Mouse (Mus musculus): ENCODE data around the gene Dnmt1.

Gene Dnmt1

DNA sequence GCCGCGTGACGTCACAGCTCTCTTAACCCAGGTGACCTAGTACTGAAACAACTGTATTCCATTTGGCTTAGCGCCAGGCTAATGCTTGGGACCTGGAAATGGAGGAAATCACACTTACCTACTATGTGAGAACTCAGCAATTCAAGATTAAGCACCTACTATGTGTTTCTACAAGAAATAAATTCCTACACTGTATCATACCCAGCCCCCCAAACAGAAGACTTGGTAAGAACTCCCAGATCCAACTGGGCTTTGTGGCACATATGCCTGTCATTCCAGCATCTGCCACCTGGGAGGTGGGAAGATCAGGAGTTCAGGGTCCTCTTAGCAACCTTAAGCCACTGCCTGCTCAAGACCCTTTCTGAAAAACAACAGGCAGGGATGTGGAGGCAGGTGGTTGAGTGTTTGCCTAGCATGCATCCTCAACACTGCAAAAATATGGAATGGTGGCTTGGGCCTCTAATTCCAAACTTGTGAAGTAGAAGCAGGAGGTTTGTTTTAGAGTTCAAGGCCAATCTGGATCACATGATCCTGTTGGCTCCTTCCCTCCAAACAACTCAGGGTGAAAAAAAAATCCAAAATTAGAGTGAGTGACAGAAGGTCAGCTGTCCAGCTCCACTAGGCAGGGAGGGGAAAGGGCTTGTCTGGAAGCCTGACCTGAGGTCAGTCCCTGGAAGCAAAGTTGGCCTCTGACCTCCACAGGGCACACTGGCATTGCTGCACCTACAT, 17.4 kb upstream of the Dnmt1 start:
- DNase-seq (ENCODE audit: low read depth): no peak

DNA sequence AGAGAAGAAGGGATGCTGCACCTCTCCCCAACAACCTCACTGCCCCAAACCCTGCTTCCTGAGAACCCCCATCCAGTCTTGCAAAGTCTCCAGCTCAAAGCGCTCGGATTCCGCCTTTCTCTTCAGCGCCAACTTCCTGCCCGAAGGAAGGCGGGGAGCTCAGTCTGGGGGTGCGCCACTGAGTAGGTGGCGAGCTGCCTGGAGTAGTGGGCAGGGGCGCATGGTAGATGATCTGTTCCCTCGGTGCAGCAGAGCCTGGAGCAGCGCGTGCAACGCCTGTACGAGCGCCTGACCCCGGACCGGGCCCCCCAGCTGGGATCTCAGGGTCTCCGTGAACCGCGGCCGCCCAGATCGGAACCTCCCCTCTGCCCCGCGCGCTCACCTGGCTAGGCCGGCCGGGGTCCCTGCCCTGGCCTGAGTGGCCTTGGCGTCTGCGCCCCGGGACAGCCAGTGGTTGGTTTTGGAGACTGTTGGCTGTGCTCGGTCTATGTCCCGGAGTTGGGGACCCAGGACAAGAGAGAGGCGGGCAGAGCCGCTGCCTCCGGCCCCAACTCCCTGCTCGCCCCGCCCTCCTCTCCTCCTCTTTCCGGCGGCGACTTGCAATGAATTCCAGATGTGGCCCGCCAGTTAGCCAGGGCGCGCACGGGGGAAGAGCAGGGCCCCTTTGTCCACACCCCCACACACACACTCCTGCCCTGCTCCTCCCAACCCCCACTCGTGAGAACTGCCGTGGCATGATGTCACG, 16.7 kb upstream of the Dnmt1 start, which contains the start of gene S1pr2:
S1pr2 (minus strand) TSS at position 566 of the 745 bp plus-strand sequence.
- DNase-seq (ENCODE audit: low read depth): peak; percentile 74

DNA sequence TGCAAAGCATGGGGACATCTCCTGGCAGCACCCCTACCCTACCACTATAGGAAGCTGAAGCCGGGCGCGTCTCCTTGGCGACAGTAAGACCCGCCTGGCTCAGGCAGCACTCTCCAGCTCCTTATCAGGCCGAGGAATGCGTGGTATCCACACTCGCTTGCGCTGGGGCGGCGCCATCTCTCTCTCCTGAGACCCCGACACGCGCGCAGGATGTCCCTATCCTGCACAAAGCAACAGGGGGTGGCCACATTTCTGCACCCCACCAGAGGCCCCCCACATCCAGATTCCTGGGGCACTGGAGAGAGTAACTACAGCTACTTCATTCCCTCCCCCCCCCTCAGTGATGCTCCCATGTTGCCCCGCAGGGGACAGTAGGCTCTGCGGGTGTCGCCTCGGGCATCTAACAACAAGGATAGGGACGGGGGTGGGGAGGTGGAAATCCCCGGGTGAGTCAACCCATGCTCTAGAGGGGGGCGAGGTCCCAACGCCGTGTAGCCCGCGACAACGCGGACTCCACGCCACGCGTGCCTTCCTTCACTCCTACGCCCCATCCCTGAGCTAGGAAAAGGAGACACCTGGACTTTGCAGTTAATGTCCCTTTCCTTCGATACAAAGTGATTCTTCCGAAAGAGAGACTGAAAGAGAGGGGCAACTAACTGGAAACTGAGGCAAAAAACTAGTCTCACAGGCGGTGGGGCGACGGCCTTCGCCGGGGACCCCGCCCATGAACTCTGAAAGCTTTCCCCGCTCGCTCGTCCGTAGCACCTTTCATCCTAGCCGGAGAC, 15.9 kb upstream of the Dnmt1 start:
- no peak for DNase-seq (ENCODE audit: low read depth)

DNA sequence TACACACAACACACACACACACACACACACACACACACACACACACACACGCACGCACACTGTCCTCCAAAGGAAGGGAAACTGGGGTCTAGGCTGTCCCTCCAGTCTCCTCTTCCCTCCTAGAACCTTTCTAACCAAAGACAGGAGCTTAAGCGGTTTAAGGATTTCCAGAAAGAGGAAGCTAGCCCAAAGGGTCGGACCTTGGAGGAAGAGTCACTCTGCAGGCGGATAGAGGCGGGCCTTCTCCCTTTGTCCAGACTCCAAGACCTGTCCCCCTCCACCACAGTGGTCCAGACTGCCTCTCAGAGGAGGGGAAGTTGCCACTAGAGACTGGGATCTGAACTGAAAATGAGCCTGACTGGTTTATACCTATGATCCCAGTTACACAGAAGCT, 14.0 kb upstream of the Dnmt1 start:
- DNase-seq (ENCODE audit: low read depth): no peak

GRCm38 (mm10) chr9:20973001-20973681, 13.5 kb upstream of the Dnmt1 start:
- DNase-seq (ENCODE audit: low read depth): no peak

- DNase-seq (ENCODE audit: low read depth): peak; percentile 89
Measured at GRCm38 (mm10) chr9:20972141-20972992, 12.7 kb upstream of the Dnmt1 start.

DNA sequence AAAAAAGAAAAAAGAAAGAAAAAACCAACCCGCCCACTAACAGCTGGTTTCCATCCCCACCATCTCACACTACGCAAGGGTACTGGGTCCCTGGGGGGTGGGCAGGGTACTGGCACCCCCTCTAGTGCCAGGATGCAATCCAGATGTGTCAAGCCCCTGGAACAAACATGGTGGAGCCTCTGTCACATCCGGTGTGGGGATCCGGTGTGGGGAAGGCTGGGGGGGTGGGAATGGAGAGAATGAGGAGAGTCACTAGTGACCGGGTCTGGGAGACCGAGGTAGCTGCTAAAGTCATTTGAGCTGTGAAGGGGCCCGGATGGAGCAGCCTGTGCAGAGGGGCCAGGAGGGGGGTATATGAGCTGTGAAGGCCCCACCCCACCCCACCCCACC, 12.1 kb upstream of the Dnmt1 start:
- DNase-seq (ENCODE audit: low read depth): peak; percentile 68

DNA sequence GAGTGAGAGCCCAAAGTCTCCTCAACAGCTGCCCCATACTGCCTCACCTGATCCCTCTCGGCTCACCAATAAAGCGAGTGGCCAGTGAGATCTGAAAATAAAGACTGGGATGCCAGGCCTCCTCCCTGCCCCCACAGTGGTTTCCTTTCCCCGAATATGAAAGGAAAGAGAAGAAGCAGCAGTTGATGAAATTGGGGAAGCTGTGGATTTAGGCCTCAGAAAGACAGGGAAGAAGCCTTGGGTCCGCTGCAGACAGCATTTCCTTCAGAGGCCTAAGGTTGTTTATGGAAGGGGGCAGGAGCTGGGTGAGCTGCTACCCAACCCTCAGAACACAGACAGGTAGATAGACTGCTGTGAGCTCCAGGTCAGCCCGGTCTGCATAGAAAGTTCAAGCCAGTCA, 7.1 kb upstream of the Dnmt1 start:
- DNase-seq (ENCODE audit: low read depth): no peak

DNA sequence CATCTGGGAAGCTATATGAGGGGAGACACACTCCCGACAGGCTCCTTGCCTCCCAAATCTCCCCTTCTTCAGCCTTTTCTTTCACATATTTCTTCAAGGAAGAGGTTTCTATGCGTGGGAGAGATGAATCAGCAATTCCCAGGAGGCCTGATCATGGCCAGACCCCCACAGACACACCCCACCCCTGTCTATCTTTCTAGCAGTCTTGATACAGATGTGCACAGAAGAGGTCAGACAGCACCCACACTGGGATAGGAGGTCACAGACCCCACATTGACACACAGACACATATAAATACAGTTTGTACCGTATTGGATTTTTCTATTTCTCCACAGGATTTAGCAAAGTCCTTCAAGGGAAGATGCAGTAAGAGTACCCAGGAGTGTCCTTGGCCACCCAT, 6.3 kb upstream of the Dnmt1 start:
- no peak for DNase-seq (ENCODE audit: low read depth)

GRCm38 (mm10) chr9:20965606-20966005, 5.9 kb upstream of the Dnmt1 start:
- DNase-seq (ENCODE audit: low read depth): no peak

- no peak for DNase-seq (ENCODE audit: low read depth)
Measured at GRCm38 (mm10) chr9:20961557-20961956, 1.9 kb upstream of the Dnmt1 start.

DNA sequence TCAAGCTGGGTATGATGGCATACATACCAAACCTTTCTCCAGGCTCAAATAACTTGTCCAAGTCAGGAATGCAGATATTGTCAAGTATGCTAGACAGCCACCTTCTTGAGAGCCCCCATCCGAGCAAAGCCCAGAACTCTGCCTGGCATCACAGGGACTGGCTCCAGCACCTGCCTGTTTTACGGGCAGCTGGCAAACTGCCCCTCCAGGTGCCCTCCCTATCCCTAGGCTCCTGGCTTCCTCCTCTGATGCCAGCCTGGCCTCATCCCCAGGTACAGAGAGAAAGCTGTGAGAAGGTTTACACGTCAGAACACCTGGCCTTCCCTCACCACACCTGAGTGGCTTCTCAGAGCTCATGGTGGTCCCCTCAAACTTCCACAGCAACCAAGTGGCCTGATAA, 2.7 kb downstream of the Dnmt1 start:
- no peak for DNase-seq (ENCODE audit: low read depth)

DNA sequence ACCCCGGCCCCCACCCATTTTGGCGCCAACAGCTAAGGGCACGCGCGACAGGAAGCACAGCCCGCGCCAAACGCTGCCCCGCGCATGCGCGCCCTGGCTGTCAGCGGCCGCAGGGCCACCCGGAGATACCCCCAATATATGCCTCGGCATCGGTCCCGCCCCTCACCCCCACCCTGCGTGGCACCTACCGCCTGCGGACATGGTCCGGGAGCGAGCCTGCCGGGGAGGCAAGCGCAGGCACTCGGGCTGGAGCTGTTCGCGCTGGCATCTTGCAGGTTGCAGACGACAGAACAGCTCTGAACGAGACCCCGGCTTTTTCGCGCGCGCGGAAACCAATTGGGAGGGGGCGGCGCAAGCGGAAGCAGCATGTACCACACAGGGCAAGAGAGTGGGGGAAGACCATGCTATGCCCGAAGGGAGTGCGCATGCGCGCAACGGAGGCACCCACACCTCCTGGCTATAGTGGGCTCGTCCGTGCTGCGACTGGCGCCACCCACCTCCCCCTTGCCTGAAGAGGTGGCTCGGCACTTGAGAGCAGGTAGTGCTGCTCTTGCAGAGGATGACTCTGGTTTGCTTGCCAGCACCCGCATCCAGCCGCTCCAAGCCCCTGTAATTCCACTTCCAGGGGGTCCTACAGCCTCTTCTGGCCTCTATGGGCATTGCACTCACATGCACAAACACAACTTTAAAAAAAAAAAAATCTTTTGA, 7.0 kb downstream of the Dnmt1 start:
- peak; percentile 74 for DNase-seq (ENCODE audit: low read depth)

- DNase-seq (ENCODE audit: low read depth): no peak
Measured at GRCm38 (mm10) chr9:20951966-20952519, 7.6 kb downstream of the Dnmt1 start.

DNA sequence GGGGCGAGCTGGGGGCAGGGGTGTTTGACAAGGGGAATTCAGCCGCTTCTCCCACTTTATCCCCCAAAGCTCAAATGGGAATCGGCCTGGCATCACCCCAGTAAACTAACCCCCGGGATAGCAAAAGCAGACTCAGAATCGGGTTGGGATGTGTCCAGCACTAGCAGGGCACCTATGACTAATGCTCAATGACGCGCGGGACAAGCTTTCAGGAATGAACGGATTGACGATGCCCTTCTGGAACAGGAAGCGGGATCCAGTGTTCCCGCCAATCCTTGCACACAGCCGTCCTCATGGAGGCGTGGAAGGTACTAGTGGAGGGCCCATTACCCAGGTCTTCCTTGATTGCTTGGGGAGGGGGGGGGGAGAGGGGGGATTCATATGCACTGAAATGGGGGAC, 8.2 kb downstream of the Dnmt1 start:
- DNase-seq (ENCODE audit: low read depth): peak; percentile 67

DNA sequence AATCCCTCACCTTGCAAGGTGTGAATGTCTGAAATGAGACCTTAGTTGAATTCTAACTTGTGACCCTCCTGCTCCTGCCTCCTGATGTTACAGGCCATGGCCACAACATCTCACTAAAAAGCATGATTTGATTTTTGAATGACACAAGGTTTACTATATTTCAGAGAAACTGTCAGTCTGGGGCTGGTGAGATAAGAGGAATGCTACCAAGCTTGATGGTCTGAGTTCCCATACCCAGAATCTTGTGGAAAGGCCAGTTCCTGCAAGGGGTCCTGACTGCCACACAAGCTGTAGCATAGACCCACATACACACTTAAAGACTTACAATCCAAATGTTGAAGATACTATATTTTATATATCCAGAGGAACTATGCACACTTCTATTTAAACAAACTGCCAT, 9.3 kb downstream of the Dnmt1 start:
- no peak for DNase-seq (ENCODE audit: low read depth)

- DNase-seq (ENCODE audit: low read depth): no peak
Measured at GRCm38 (mm10) chr9:20946066-20946880, 13.4 kb downstream of the Dnmt1 start.

- peak; percentile 68 for DNase-seq (ENCODE audit: low read depth)
Measured at GRCm38 (mm10) chr9:20944697-20945370, 14.9 kb downstream of the Dnmt1 start.

- DNase-seq (ENCODE audit: low read depth): no peak
Measured at GRCm38 (mm10) chr9:20943911-20944310, 15.8 kb downstream of the Dnmt1 start.

Data from fibroblast of lung, adult 2 months (primary cell).